Mouse (Mus musculus) heart, adult 2 months (tissue): ENCODE results near the gene Galr2.

Source experiments
- CTCF ChIP-seq: fragments of 200-600 bp; IDR thresholded peaks from 2 replicates; pipeline ENCODE4 v1.8.1; 2022; ENCODE audit warnings: antibody characterized with exemption, mild to moderate bottlenecking, moderate library complexity
- EP300 ChIP-seq: fragments of 200-500 bp; IDR thresholded peaks from 2 replicates; pipeline ENCODE4 v1.6.1; 2011; ENCODE audit warnings: low read depth, low read length, control low read depth; ENCODE audit not compliant: insufficient read depth
- POLR2A ChIP-seq: fragments of 200-500 bp; IDR thresholded peaks from 2 replicates; pipeline ENCODE4 v1.6.1; 2011; ENCODE audit warnings: mild to moderate bottlenecking, low read depth, low read length, control low read depth; ENCODE audit not compliant: insufficient read depth

GRCm38 (mm10) chr11:116306126-116306982 is 25.6 kb downstream of the Galr2 start:
- 0 out of 2 replicates have a peak, but pooled peaks have one; percentile 6 for TF ChIP-seq CTCF
- peak; percentile 69 for TF ChIP-seq POLR2A
- TF ChIP-seq EP300 = peak; percentile 66; the same call in 1 of the 2 replicates
